In the genomic region with DNA sequence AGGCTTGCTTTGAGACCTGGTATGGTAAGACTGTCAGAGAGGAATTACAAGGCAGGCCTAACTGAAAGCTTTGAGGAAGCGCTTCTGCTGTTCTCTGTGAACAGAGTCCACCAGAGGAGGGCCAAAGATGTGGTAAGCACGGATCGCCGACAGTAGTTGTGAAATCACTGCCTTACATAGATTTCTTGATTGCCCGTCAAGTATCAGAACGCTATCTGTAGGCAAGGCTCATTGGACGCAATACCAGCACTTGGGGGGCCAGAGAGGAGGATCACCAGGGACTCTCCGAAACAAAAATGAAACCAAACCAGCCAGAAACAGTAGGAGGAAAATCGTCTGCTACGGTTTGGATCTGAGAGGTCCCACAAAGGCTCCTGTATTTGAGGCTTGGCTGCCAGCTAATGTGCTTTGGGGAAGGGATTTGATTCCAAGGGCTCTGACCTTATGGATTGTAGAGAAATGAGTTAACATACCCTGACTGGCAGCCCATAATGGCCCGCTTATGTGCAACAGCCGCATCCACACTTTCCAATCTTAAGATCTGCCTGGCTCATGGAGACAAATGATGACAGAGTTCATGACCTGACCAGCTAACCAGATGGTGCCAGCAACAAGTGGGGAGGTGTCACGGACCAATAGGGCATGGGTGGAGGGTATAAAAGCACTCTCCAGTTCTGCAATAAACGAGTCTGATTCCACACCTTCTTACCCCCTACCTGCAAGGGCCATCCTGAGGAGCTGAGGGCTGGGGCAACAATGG, we compare ENCODE assay signal across 9 mouse cellular contexts. TPM values are rescaled to one million over a fixed set of nuclear protein-coding genes. Genes with fewer than 3 reads are reported as not detected.
DNase-seq lines count a peak whose midpoint lies in the region; ATAC-seq and TF ChIP-seq lines count a peak whose summit lies in the region.
"Had no signal": no experiment of that assay in that cellular context is flagged by ENCODE, and none has a peak within 500 bp of the region (broad histone marks: within the 10 kb centered on the region; RNA-seq: fewer than 3 reads in every experiment).

No protein-coding gene starts in this region.

- peaks cover 18% of the 10 kb centered on the region for H3K4me1 ChIP-seq in limb, embryonic 12.5 days (replicated peaks)
- H3K4me1 ChIP-seq in small intestine, adult 2 months (ENCODE audit: control insufficient read depth, insufficient read depth, insufficient read length, low read length), result no peaks in the 10 kb centered on the region; the same call in 1 of the 2 replicates
- H3K4me1 ChIP-seq in hindbrain, postnatal 0 days (ENCODE audit: insufficient read depth, low read length), result peaks cover 15% of the 10 kb centered on the region; the same call in 1 of the 2 replicates
- peaks cover 9% of the 10 kb centered on the region for H3K4me1 ChIP-seq in forebrain, embryonic 15.5 days

- no peak overlapping the region for H3K4me3 ChIP-seq in limb, embryonic 12.5 days (replicated peaks)
- H3K4me3 ChIP-seq in small intestine, adult 2 months (ENCODE audit: low read depth, low read length), result peak overlapping the region; percentile 49
- no peak overlapping the region for H3K4me3 ChIP-seq in hindbrain, postnatal 0 days (ENCODE audit: low read length)
- H3K4me3 ChIP-seq in forebrain, embryonic 15.5 days, result no peak overlapping the region
- H3K4me3 ChIP-seq: limb, embryonic 15.5 days had no signal

- no peaks in the 10 kb centered on the region for H3K9me3 ChIP-seq in limb, embryonic 12.5 days
- H3K9me3 ChIP-seq in hindbrain, postnatal 0 days (ENCODE audit: low read length), result no peaks in the 10 kb centered on the region
- H3K9me3 ChIP-seq in forebrain, embryonic 15.5 days, result no peaks in the 10 kb centered on the region
- H3K9me3 ChIP-seq: limb, embryonic 15.5 days had no signal

- H3K9ac ChIP-seq in limb, embryonic 12.5 days (replicated peaks), result no peak overlapping the region
- H3K9ac ChIP-seq in hindbrain, postnatal 0 days (replicated peaks; ENCODE audit: low read length), result no peak overlapping the region
- H3K9ac ChIP-seq in forebrain, embryonic 15.5 days (replicated peaks), result no peak overlapping the region
- H3K9ac ChIP-seq: limb, embryonic 15.5 days had no signal

- no peak for TF ChIP-seq POLR2A in small intestine, adult 2 months (IDR thresholded peaks at IDR 0.05; ENCODE audit: low read depth, low read length)

- H3K27me3 ChIP-seq in limb, embryonic 12.5 days, result peaks cover 3% of the 10 kb centered on the region
- no peaks in the 10 kb centered on the region for H3K27me3 ChIP-seq in small intestine, adult 2 months (ENCODE audit: control insufficient read depth, insufficient read depth, low read length)
- no peaks in the 10 kb centered on the region for H3K27me3 ChIP-seq in hindbrain, postnatal 0 days (ENCODE audit: insufficient read depth, low read length)
- no peaks in the 10 kb centered on the region for H3K27me3 ChIP-seq in forebrain, embryonic 15.5 days

- 52% methylated on average over 14 of the region's 14 CpGs for WGBS in limb, embryonic 12.5 days
- 14% methylated on average over 14 of the region's 14 CpGs for WGBS in small intestine, adult 2 months
- 62% methylated on average over 14 of the region's 14 CpGs for WGBS in hindbrain, postnatal 0 days
- 79% methylated on average over 14 of the region's 14 CpGs for WGBS in forebrain, embryonic 15.5 days

- DNase-seq in layer of hippocampus, adult 9-11 months, result peak; percentile 62
- DNase-seq in layer of hippocampus, adult 9-10 months (ENCODE audit: low spot score), result no peak
- DNase-seq in urinary bladder, postnatal 14 days (ENCODE audit: low spot score), result no peak
- no peak for DNase-seq in hindbrain, postnatal 0 days (ENCODE audit: low spot score)

- TF ChIP-seq CTCF in small intestine, adult 2 months (IDR thresholded peaks at IDR 0.05; ENCODE audit: extremely low read depth, insufficient read length, insufficient replicate concordance, low read depth, low read length), result no peak
- TF ChIP-seq CTCF in hindbrain, postnatal 0 days (IDR thresholded peaks at IDR 0.05; ENCODE audit: low read depth), result no peak

- no peak overlapping the region for H3K27ac ChIP-seq in limb, embryonic 12.5 days
- no peak overlapping the region for H3K27ac ChIP-seq in small intestine, adult 2 months (ENCODE audit: insufficient read depth, low read depth, low read length)
- no peak overlapping the region for H3K27ac ChIP-seq in hindbrain, postnatal 0 days
- H3K27ac ChIP-seq in forebrain, embryonic 15.5 days (replicated peaks), result no peak overlapping the region
- H3K27ac ChIP-seq: limb, embryonic 15.5 days had no signal

- peak; percentile 42 for ATAC-seq in common myeloid progenitor, adult 5-6 weeks (replicated peaks; ENCODE audit: low read depth, poor library complexity, severe bottlenecking)
- no peak for ATAC-seq in limb, embryonic 12.5 days (ENCODE audit: insufficient number of reproducible peaks, insufficient read depth, low FRiP score, low TSS enrichment, low read depth)
- ATAC-seq in hindbrain, postnatal 0 days, result no peak
- ATAC-seq in forebrain, embryonic 15.5 days (replicated peaks), result no peak

- peak overlapping the region; percentile 10; the same call in 1 of the 2 replicates for H3K4me2 ChIP-seq in limb, embryonic 12.5 days
- H3K4me2 ChIP-seq in hindbrain, postnatal 0 days (ENCODE audit: low read depth, low read length), result no peak overlapping the region
- no peak overlapping the region for H3K4me2 ChIP-seq in forebrain, embryonic 15.5 days (replicated peaks)
- H3K4me2 ChIP-seq: limb, embryonic 15.5 days had no signal

- H3K36me3 ChIP-seq in limb, embryonic 12.5 days, result no peaks in the 10 kb centered on the region
- H3K36me3 ChIP-seq in small intestine, adult 2 months (ENCODE audit: control insufficient read depth, insufficient read depth, low read length), result no peaks in the 10 kb centered on the region
- H3K36me3 ChIP-seq in hindbrain, postnatal 0 days (ENCODE audit: insufficient read depth, low read length), result no peaks in the 10 kb centered on the region
- no peaks in the 10 kb centered on the region for H3K36me3 ChIP-seq in forebrain, embryonic 15.5 days
- H3K36me3 ChIP-seq: limb, embryonic 15.5 days had no signal

RNA-seq across cellular contexts. Expression of a gene that starts 27.8 kb away (rescaled TPM):
- total RNA-seq in common myeloid progenitor, adult 5-6 weeks (2017), result not detected in 2 replicates
- 0.33 and 0.42 TPM in 2 replicates for polyA plus RNA-seq in limb, embryonic 12.5 days (2016; fragmentation: Nextera tagmentation; extraction: Ambion mirVana)
- polyA plus RNA-seq in small intestine, adult 2 months (2012; rRNA removed), result not detected in 2 replicates
- 1.7 TPM in 1 of 2 replicates, not detected in the other for total RNA-seq in hindbrain, postnatal 0 days (2014; rRNA removed)
- 1.6 and 2.0 TPM in 2 replicates for polyA plus RNA-seq in hindbrain, postnatal 0 days (2015; fragmentation: Nextera tagmentation; extraction: Ambion mirVana)
- polyA plus RNA-seq in forebrain, embryonic 15.5 days (2015; fragmentation: Nextera tagmentation; extraction: Ambion mirVana), result 0.53 TPM in 1 of 2 replicates, not detected in the other
